Mouse (Mus musculus) gastrocnemius, postnatal 14 days (tissue): ENCODE data around the gene Gm20388. TPM values are rescaled to one million over a fixed set of nuclear protein-coding genes. Genes with fewer than 3 reads are reported as not detected.

Experiments used
- DNase-seq: peaks from one replicate; pipeline ENCODE4 v3.0.0; 2021; ENCODE audit warnings: mixed read lengths
- intact Hi-C: fragments of 180-260 bp; cut with DNase I; formaldehyde crosslinking; loops from one replicate; pipeline ENCODE4 v1.15.1; 2025; ENCODE audit warnings: low total_unique reads
- total RNA-seq, 2 experiments: library from RNA; stranded (reverse); gene quantifications; 2 replicates each; pipeline ENCODE4 v1.2.3; 2021

The Gm20388 gene
- total RNA-seq, 2 experiments from 2014 or later = 5.6 to 6.0 TPM

DNA sequence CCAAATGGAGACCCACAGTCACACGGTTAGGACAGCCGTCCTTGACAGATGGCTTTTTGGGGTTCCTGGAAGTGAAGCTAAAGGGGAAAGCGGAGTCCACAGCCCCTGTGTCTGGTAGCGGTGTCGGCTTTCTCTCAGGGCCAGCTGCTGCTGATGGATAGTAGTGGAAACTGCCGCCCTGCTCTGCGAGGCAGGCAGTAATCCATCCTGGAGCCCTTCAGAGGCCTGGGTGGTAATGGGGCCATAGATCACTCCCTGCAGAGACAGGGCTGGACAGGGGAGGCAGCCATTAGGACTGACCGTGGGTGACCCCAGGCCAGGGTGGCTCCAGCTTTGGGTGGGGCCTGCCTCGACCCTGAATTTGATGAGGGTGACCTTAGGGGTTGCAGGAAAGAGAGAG is 463.9 kb downstream of the Gm20388 start:
- intact Hi-C loops = no loop called here
- peak; percentile 50 for DNase-seq

DNA sequence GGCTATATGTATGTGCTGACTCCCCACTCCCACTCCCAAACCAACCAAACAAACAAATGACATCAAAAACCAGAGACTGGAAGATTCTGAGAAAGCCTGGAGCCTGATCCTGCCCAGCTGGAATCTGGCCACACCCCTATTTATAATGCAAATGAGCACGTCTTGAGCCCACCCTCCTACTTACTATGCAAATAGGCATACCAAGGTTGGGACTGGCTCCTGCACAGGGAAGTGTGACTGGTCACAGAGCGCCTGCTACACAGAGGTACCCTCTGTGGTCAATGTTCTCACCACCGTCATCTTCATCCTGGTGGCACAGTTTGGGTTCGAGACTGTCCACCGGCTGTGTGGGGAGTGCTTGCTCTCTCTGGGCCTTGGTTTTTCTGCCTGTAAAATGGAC is 464.5 kb downstream of the Gm20388 start:
- intact Hi-C loops = no loop called here

DNA sequence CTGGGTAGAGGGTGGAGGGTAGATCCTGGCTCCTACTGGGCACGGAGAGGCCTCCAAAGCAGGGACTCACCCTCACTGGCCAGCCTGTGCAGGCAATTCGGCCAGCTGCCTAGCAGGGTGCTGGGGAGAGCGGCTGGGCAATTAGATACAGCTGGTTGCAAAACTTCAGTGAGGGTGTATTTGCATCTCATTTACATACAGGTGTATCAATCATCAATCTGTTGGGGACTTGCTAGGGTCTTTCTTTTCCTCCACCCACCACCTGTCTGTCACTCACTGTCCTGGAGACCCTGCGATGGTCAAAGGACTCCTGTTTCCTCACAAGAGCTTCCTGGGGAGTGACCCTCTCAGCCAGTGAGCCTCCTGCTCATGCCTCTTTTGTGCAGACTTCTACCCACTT is 465.6 kb downstream of the Gm20388 start:
- intact Hi-C loops = no loop called here
- DNase-seq = no peak

More for the DNA sequence above, 464.5 kb downstream of the Gm20388 start:
- DNase-seq = no peak

DNA sequence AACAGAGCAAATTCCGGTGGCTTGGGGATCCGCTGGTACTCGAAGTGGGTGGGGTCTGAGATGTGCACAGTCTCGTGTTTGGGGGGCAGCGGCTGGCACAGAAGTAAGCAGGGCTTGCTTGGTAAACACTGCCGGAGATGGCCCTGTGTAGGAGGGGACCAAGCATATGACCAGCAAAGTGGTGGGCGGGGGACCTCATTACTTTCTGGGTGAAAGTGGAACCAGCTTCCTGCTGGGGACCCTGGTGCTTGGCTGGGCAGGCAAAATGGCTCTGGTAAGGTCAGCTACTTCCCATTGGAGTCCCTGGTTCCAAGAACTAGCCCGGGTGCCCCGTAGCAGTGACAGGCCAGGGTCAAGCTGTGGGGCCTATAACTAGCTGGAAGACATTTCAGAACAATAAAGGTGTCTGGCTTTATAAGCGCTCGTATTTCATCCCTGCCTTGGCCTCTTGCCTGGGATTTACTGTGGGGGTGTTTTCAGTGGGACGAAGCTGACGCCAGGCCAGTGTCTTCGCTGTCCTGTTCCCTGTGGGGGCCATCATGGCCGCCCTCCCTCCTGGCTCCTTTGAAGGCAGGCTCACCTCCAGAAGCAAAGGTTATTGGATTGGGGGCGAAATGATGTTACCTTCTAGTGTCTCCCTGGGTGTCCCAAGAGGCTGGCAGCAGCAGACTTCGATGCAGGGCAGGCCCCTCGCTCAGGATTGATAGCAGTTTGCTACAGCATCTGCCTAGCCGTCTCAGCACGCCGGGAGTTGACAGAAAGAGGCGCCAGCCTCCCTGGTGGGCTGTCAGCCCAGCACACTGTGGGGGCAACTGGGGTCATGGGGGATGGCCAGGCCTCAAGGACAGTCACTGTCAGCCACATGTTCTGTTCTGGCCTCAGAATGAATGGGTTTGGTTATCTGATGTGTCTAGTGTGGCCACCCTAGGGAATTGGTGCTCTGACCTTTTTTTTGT is 466.5 kb downstream of the Gm20388 start:
- DNase-seq = no peak
- intact Hi-C loops = no loop called here

DNA sequence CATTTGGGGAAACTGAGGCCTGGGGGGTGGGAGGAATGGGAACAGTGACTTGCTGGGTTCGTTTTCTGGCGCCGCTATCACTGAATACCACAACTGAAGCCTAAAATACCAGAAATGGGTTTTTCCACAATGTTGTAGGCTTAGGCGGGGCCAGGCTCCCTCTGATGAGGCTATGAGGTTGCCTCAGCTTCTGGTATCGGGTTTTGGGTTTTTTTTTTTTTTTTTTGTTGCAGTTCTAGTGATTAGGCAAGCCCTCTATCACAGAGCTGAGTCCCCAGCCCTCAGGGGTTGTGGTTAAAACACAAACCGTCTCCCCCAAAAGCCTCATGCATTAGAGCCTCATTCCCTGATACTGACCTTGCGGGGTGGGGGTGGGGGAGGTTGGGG is 467.2 kb downstream of the Gm20388 start:
- no peak for DNase-seq
- intact Hi-C loops = no loop called here

DNA sequence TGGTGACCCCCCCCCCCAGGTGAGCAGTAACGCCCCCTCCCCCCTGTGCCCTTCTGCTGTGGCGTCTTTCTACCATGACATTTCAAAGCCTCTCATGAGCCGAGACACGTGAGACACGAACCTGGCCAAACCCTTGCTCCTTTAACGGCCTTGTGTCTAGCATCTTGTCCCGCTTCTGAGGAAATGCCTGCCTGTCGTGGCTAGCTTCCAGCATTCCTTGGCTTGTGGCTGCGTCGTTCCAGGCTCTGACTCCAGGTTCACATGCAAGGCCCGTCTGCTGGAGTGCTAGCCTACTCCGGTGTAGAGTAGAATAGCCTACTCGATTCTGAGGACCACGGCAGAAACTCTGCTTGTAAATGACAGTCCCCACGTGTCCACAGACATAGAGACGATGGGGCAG is 467.7 kb downstream of the Gm20388 start:
- intact Hi-C loops = no loop called here
- peak; percentile 77 for DNase-seq

DNA sequence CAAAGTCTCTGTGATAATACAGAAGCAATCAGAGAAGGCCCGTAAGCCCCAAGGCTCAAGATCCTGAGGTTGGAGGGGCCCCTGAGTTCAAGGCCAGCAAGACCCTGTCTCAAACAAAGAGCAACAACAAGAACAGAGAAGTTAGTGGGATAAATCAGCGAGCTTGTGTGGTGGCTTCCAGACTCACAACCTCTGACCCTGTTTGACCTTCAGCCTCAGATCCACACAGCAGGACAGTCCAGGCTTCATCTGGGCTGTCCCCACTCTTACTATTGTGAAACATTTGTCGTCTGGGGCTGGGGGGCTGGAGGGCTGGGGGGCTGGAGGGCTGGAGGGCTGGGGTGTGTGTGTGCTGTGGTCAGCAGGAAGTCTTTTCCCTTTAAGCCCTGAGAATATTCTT is 468.4 kb downstream of the Gm20388 start:
- no peak for DNase-seq
- intact Hi-C loops = no loop called here

DNA sequence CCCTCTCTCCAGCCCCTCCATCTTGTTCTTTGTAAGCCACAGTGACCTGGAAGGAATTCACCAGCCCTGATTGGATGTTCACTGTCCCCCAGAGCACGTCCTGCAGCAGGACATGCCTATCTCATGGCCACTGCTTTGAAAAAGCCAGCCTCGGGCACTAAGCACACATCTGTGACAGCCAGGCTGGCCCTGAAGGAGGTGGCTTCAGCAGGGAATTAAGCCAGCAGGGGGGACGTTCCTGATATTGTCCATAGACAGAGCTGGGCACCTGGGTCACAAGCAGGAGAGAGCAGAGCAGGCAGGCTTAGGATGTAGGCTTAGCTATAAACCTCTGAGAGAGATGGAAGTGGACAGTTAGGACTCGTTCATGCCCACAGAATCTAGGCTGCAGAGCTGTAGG is 471.2 kb downstream of the Gm20388 start:
- intact Hi-C loops = no loop called here
- no peak for DNase-seq

DNA sequence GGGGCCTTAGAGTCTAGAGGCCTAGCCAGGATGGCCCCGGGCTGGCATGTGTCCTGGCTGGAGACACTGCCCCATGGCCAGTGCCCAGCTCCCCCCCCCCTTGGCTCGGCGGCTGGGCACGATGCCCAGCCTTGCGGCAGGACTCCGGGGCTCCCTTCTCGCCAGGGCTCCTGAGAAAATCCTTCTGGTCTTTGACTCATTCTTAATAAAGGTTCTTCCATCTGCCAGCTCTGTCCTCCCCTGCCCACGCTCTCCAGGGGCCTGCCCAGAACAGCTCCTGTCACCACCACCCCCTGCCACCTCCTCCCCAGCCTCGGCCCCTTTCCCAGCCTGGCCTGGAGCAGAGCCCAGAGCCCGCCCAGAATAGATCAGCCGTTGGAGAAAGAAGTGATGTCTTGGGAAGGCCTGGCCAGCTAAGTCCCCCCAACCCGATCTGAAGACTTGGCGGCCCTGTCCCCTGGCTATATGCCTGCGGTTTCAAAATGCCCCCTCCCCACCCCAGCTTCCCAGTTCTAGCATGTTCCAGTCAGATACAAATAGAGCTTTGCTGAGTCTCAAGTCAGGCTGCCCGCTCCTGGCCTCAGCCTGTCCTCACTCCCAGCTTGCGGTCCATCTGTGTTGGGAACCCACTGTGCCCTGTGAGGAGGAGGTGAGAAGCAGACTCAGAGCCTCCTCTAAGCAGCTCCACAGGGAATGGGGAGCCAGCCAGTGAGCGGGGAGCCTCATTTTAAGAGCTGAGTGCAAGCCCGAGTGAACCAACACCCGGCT is 472.0 kb downstream of the Gm20388 start:
- peak; percentile 88 for DNase-seq
- intact Hi-C loops = no loop called here

DNA sequence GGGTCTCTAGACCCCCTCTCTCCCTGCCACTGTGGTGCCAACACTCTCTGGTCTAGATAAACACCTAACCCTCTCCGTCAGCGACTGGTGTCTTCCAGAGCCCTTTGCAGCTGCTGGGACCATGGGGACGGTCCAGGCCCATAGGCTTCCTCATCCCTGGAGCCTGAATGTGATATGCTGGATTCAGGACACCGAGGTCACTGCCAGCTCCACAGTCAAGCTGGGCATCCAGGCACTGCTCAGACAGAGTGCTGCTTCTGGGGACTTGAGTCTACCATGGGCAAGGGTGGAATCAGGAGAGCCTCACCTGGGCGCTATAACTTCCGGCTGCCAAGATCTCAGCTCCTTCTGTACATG is 472.5 kb downstream of the Gm20388 start:
- intact Hi-C loops = no loop called here
- DNase-seq = no peak

DNA sequence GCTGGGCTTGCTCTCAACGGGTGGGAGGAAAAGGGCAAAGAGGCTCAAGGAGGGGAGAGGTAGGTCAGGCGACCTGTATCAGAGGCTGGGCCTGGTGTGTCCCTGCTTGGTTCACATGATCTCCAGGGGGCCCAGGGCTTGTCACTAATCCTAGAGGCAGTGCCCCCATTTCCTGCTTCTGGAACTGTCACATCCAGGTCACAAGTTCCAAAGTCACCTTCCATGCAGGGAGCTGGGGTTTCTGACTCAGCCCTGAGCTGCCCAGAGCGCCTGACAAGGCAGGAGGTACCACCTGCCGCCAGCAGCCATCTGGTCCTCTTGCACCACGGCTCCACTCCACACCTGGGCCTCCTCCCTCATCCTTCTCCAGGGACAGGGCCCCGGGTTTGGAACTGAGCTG is 473.1 kb downstream of the Gm20388 start:
- no peak for DNase-seq
- intact Hi-C loops = no loop called here

DNA sequence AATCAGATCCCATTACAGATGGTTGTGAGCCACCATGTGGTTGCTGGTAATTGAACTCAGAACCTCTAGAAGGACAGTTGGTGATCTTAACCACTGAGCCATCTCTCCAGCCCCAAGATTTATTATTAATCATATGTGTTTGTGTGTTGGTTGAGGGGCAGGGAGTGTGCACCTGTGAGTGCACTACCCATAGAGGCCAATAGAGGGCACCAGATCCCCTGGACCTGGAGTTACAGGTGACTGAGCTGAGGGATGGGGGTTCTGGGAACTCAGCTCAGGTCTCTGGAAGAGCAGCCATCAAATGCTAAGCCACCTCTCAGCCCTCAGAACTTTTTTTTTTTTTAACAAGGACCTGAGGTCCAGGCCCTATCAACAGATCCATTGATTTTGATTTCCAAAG is 474.1 kb downstream of the Gm20388 start:
- intact Hi-C loops = no loop called here
- no peak for DNase-seq

DNA sequence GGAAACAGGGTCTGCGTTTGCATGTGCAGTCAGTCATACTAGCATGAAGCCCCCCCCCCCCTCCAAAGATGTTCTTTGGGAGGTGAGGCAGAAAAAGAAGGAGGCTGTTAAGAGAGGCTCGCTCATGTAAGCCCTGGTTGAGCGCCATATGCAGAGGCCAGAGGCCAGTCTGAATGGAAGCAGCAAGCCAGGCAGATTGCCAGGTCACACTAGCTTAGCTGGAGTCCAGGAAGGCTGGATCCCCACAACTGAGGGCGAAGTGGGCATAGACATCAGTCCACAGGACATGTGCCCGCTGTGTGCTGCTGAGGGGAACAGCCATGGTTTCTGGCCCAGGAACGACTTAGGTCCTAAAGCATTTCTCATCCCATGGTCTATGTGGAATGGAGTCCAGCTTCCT is 477.6 kb downstream of the Gm20388 start:
- no peak for DNase-seq
- intact Hi-C loops = no loop called here

DNA sequence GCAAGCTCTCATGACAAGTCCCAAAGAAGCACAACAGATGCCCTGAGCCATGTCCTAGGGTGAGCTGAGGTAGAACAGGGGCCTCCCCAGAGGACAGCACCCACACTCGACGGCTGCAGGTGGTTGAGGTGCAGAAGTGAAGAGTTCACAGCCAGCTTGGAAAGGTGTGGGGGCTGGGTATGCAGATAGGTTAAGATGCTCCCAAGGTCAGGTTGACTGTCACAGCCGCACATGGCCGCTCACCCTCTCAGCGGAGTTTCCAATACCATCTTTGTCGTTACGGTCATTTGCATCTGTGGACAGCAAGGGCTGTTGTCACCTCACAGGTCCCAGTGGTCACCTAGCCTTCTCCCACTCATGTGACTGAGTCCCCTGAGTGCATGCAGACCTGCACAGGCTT is 480.0 kb downstream of the Gm20388 start:
- DNase-seq = no peak
- intact Hi-C loops = no loop called here

DNA sequence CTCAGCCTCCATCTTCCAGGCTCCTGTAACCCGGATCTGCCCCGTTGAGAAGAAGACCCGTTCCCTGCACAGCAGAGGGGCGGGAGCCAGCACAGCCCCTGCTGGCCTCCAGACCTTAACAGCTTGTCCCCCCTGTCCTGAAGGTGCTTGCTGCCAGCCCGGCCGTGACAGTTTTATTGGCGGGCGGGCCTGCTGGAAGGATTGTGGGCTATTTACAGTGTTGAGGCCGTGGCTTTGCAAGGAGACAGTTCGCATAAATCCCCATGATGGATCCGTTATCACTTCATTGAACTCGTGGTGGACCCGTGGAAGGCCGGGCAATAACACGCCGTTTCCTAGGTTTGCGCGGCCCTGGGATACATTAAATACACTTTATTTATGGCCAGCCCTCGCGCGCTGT is 481.2 kb downstream of the Gm20388 start:
- intact Hi-C loops = no loop called here
- no peak for DNase-seq

DNA sequence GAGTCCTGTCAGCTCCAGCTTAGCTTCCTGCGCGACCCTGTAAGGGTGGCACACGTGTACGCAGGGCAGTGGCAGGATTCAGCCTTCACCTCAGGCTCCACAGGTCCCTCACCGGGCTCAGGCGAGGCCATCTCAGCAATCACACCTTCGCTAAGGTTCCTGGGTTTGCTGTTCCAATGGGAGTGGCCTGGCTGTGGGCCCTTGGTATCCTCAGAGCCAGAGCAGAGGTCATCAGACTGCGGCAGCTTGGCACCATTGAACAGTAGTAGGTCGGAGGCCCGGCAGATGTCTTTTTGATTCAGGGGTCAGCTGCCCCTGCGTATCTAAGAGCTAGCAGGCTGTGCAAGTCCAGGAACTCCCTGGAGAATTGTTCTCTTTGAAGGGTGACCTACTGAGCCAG is 482.4 kb downstream of the Gm20388 start:
- intact Hi-C loops = no loop called here
- no peak for DNase-seq

DNA sequence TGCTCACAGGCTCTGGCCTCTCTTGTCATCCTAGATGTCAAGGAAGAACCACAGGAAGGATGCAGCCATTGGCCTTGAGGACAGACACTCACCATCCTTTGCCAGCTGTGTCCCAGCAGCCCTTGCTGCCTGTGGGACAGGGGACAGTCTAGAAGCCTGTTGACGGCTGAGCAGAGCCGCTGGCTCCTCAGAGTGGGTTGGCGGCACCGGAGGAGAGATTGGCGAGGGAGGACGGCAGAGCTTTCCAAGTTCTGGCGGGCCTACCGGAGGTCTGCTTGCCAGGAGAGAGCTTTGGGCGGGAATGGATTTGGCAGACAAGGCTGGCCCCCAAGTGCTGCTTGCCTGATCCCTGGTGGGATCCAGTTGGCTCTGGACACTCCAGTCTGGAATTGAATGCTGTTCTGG is 483.2 kb downstream of the Gm20388 start:
- intact Hi-C loops = no loop called here
- peak; percentile 64 for DNase-seq

DNA sequence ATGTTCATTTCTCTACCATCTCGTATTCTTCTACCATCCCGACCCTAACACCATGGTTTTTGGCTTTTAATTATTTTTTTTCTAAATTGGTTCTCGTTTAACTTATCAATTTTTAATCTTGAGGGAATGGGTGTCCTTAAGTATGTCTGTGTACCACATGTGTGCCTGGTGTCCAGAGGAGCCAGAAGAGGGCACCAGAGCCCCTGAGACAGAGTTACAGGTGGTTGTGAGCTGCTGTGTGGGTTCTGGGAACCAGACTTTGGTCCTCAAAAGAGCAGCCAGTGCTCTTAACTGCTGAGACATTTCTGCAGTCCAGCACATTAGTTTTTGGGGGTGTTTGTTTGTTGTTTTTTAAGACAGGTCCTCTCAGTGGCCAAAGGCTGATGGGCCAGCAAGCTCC is 485.3 kb downstream of the Gm20388 start:
- DNase-seq = no peak
- intact Hi-C loops = no loop called here

DNA sequence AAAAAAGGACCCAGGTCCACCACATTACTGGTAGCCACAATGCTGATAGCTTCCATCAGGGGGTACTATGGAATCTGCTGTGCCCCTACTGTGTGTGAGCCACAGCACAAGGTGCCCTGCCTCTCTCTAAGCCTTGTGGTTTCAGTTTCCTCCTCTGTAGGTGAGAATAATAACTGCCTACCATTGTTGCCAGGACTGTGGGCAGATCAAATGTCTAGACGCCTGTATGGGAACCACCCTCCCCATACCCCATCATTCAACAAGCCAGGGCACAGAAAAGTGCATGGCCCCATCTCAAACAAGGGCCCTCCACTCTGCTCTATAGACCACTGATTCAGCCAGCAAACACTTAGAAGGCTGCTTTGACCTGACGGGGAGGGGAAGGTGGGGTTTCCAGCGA is 486.1 kb downstream of the Gm20388 start:
- intact Hi-C loops = no loop called here
- DNase-seq = no peak

DNA sequence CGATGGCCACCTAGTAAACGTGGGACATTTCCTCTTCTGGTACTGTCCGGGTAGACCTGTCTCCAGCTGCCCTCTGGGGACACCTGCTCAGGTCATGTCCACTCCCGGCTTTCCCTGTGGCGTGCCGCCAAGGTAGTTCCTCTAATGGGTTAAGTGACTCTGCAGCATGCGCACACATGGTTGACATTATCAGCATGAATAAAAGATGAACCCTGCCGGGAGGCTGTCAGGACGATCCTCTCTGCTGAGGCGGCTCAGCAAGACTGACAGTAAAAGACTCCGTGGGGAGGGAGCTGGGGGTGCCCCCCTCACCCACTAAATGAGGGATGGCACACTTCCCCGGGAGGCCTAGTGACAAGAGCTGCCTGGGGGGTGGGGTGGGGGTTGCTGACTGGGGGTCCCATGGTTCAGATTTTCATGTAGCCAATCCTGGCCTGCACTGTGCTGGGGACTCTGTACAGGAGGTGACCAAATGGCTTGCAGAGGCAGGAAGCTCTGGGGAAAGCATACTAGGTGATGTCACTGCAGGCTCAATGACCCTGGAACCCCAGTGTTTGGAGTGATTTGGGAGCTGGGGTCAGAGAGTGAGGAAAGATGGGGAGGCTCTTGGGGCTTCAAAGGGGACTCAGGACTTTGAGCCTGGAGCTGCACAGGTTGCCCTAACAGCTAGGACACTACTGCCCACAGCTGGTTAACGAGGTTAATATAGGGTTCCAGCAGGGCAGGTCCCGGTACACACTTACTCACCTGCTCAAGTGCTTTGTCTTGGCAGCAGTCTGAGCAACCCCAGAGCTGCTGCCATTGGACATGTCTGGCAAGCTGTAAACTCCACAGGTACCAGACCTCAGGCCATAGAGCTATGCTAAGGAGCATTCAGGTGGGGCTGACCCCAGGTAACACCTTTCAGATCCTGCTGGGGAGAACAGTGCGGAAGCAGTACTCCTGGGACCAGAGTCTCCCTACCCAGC is 487.1 kb downstream of the Gm20388 start:
- DNase-seq = no peak
- intact Hi-C loops = no loop called here
